Mouse (Mus musculus): ENCODE measurements at regions not wholly inside any gene's neighbourhood (a gene's known extent, or its start where the extent isn't known, plus 50 kb on each side); places are given as distances from the start of the nearest gene placed in this dataset.

- no peak for TF ChIP-seq POLR2A (IDR thresholded peaks at IDR 0.05; ENCODE audit: borderline replicate concordance, extremely low read depth, low read depth, low read length)
- TF ChIP-seq CTCF (IDR thresholded peaks at IDR 0.05; ENCODE audit: insufficient read depth, low read length) = no peak
These were observed 235.3 kb downstream of the Mef2c start for GRCm38 (mm10) chr13:83739131-83739530.
